Mouse (Mus musculus) cerebellum, adult 11-12 months (tissue): Measurements from ENCODE around the gene Pfkfb3.
A peak's percentile ranks its signal among the peaks of the same experiment; 100 is the strongest.
"Not testable (repeated sequence)": the region's sequence is repeated elsewhere in the genome, so short reads cannot be mapped to it uniquely, and the experiment has no call there.

Experiments
- DNase-seq: peaks from one replicate; pipeline ENCODE4 v3.0.0; 2022

Pfkfb3 gene

GRCm38 (mm10) chr2:11548508-11548907 is 5.4 kb downstream of the Pfkfb3 start:
- no peak for DNase-seq

DNA sequence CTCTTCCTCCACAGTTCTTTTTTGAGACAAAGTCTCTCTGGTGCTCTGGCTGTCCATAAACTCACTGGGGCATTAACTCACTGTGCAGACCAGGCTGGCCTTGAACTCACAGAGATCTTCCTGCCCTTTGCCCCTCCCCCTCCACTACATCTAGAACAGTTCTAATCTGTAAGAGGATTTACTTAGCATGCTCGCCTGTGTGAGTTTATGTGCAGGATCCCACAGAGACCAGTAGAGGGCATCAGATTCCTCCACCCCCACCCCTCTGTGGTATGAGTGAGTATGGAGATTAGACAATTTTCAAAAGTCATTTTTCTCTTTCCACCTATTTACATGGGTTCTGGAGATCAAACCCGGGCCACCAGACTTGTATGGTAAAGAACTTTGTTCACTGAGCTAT is 6.3 kb downstream of the Pfkfb3 start:
- DNase-seq, result no peak

- DNase-seq, result no peak
Measured at GRCm38 (mm10) chr2:11546091-11546490, 7.8 kb downstream of the Pfkfb3 start.

DNA sequence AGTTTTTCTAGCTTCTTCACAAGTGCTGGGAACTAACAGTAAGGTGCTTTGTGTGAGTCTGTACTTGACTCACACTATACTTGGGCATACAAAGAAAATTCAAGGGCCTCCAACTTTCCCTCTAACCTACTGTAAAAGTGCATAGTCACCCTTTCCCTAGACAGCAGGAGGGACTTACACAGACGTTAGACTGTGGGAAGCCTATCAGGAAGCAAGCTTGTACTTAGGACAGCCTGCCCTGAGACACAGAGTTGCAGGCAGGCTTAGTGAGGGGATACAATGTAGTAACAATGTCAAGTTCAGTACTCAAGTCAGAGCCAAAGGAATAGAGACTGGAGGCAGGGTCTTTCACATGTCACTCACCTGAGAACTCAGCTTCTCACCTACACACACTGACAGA is 8.5 kb downstream of the Pfkfb3 start:
- DNase-seq, result no peak

DNA sequence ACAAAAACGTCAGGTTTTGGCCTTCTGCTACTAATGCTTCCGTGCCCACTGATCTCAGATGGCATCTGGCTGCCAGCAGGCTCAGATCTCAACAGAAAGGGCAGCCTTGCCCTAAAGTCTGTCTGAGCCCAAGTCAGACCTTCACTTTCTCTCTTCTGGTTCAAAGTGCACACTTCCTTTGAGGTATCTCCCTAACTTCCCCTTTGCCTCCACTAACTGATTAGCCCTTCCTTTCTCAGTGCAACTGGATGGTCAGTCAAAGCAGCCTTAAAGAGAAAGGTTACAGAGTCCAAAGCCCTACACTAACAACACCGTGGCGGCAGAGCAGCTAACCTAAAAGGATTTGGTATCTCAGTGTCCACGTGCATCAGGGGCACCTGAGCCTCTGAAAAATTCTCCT is 9.5 kb downstream of the Pfkfb3 start:
- DNase-seq, result no peak

GRCm38 (mm10) chr2:11543158-11543557 is 10.7 kb downstream of the Pfkfb3 start:
- no peak for DNase-seq

DNA sequence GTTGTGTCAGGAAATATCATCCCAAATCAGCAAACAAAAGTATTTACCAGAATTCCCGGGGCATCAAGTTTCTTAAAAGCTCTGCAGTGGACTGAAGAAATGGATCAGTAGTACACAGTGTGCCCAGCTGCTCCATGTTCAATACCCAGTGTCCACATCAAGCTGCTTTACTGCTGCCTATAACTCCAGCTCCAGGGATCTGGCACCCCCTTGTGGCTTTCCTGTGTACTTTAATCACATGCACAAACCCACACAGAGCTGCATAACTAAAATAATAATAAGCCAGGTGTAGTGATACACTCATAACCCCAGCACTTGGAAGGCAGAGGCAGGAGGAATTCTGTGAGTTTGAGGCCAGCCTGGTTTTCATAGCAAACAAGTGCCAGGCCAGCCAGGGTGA is 11.2 kb downstream of the Pfkfb3 start:
- peak; percentile 55 for DNase-seq

DNA sequence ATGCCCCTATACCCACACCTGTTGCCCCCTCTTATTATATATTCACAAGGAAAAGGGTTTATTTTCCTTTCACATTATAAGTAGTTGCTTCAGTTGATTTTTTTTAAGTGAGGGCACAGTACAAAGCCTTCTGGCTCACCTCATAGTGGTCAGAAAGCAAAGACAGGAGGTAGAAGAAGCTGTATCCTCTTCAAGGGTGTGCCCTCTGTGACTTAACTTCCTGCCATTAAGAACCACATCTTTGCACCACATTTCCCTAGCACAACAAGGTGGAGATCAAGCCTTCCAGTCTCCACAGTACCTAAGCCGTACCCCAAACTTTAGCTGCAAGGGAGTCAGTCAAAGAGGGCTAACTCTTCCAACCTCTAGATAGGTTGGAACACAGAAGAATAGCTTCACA is 11.8 kb downstream of the Pfkfb3 start:
- no peak for DNase-seq

GRCm38 (mm10) chr2:11541528-11541927 is 12.3 kb downstream of the Pfkfb3 start:
- DNase-seq, result not testable (repeated sequence)

DNA sequence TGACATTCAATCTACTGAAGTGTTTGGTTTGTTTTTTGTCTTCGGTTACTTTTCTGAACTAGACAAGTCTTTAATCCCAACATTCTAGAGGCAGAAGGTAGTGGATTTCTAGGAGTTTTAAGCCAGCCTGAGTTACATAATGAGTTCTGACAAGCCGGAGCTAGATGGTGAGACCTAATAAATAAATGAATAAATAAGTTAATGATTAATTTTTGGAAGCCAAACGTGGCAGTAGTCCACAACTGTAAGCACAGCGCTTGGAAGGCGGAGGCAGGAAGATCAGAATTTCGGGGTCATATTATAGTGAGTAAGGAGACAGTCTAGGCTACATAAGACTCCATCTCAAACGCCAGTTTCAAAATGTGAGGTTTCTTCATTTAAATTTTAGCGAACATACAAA is 17.9 kb downstream of the Pfkfb3 start:
- no peak for DNase-seq

DNA sequence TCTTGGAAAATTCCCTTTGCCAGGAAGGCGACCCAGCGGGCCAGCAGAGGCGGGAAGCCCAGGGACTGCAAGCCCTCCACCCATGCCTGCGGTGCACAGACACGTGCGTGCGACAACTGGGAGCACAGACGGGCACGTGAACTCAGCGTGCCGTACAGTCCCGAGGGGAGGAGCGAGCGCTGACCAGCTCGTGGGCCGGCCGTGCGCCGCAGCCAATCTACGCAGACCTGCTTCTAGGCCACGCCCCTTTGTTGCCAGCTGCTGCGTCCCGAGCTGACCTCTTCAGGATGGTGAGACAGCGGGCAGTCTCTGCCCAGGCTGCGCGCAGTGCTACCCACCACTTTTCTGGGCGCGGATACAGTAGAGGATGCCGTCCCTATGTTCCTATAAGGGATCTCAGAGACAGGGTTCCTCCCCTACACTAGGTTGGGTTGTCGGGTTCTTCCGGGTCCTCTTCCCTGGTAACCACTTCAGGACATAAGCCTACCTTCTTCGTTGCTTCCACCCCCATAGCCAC is 18.4 kb downstream of the Pfkfb3 start:
- peak; percentile 87 for DNase-seq

DNA sequence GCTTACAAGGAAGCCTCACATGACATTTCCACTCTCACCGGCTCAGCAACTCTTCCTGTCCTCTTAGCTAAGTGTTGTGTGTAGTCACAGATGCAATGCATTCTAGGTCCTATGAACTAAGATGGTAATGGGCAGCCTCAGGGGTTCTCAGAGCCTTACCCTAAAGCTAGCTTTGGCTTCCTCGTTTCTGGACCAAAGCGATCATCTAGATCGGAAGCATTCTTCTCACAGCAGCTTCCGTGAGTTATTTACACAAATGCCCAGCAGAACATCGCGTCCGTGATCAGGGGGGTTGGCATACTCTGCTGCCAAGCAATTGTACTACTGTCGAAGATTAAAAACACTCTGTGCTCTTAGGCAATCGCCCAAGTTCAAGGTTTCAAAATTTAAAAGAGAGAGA is 19.1 kb downstream of the Pfkfb3 start:
- DNase-seq, result no peak

- no peak for DNase-seq
Measured at GRCm38 (mm10) chr2:11530101-11530500, 23.8 kb downstream of the Pfkfb3 start.

GRCm38 (mm10) chr2:11526063-11526462 is 27.8 kb downstream of the Pfkfb3 start:
- DNase-seq, result no peak

DNA sequence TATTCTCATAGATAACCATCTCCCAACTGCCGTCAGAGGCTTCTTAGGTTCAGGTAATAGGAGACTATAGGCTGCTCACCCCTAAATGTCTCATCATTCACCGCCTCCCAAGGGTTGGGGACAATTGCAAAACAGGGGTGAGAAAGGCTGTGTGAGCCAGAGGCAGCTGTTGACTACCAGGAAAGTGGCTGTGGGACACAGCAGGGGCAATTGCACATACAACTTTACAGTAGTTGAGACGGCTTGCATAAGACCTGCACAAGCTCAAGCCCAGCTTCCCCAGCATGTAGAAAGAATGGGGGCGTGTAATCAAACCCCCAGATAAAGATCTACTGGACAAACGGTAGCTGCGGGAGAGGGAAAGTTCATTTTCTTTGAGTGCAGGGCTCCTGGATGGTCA is 29.1 kb downstream of the Pfkfb3 start:
- DNase-seq, result no peak

DNA sequence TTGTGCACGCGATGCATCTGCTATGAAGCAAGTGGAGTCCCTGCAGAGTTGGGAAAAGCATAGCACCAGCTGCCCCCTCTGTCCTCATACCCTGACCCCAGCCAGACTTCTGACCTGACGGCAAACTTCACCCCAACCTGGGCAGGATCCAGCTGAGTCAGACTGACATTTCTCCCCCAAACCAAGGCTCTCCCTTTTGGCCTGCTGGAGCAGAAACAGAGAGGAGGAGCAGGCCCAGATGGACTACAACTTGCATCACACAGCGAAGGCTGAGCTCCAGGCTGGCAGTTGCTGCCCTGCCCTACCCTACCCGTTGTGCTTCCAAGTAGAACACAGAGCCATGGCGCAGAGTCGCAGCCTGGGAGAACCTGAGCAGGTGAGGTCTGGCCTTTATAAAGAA is 32.1 kb downstream of the Pfkfb3 start:
- no peak for DNase-seq

DNA sequence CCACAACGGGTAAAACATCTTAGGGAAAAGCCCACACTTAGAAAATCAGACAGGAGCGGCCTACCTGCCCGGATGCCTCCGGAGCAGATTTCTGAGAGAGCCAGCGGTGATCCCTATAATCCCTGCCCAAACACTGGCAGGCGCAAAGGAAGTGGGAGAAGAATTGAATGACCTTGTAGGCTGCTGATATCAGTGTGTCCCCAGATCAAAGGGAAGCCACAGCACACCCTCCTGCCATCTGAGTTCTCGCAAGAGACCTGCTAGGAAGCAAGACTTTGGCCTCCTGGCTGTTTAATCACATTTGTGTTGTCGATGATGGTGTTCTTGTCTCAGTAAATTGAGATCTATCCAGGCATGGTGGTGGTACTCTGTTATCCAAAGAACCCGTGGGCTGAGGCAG is 33.1 kb downstream of the Pfkfb3 start:
- DNase-seq, result no peak

DNA sequence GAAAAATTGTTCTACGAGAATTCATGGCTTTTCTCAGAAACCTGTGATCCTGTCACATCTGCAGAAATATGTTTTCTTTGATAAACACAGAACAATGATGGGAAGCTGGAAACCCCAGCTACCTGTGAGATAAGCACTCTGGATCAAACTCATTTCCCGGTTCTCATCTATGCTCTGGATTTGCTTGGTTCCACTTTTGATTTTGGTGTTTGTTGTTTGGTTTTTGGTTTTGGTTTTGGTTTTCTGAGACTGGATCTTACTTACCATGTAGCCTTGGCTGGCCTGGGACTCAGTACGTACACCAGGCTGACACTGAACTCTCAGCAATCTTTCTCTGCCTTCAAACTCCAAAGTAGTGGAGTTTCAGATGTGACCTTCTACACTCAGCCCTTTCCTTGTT is 38.0 kb downstream of the Pfkfb3 start:
- DNase-seq, result no peak

GRCm38 (mm10) chr2:11513057-11513967 is 40.6 kb downstream of the Pfkfb3 start:
- no peak for DNase-seq

GRCm38 (mm10) chr2:11512127-11512526 is 41.8 kb downstream of the Pfkfb3 start:
- DNase-seq, result no peak

DNA sequence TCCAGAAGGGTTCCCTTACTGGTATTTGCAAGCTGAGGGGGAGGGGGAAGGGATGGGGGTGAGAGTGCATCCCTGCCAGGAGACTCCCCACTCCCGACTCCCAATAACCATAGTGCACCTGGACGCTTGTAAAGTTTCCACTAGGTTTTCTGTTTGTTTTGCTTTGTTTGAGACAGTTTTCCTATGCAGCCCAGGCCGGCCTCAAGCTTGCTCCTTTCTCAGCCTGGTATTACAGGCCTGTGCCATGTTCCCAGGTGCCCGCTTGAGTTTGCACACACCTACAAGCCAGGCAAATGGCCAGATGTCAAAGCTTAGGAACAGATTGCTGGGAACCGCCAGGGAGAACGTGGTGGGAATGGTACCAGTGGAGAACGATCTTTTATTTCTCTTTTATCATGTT is 50.1 kb downstream of the Pfkfb3 start:
- peak; percentile 20 for DNase-seq

DNA sequence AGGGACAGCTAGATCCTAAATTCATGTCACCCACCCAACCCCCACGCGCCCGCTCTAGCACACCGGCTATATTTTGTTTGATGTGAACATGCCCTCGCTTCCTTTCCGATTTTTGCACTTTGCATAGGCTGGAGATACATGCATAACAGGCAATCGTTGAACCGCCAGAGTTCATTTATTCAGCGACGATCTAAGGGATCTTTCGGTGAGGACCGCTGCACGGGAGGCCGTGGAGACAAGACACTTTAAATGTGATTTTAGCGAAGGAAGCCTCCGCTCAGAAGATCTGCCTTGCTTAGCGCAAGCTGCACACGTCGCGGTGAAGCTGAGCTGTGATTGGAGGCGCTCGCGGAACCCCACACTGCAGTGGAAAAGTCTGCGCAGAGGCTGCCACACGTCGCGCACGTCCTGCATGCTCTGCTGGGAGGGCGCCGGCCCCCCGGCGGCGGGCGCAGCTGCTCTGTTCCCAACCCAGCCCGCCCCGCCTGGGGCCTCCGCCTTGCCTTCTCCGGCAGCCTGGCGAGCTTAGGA is 50.9 kb downstream of the Pfkfb3 start:
- peak; percentile 75 for DNase-seq

DNA sequence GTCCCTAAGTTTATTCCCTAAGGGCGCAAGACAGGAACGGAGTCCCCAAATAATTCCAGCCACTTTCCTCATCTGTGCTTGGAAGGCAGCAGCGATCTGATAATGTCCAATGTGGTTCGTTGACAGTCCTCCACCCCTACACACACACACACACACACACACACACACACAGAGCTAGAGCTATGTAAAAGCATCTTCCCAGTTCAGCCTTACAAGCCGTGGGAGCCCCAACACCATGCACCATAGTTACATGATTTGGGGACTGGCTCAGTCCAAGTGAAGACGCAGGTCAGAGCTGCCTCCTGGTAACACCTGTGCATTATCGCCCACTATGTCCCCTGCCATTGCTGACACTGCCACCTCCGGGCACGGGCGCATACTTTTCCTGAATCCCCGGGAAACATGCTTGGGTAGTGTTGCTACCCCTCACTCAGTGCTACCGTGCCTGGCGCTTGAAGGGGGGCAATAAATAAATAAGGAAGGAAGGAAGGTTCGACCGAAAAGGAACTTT is 51.6 kb downstream of the Pfkfb3 start:
- peak; percentile 37 for DNase-seq
